Mouse (Mus musculus): ENCODE measurements at regions not wholly inside any gene's neighbourhood (a gene's known extent, or its start where the extent isn't known, plus 50 kb on each side); places are given as distances from the start of the nearest gene placed in this dataset.

DNA sequence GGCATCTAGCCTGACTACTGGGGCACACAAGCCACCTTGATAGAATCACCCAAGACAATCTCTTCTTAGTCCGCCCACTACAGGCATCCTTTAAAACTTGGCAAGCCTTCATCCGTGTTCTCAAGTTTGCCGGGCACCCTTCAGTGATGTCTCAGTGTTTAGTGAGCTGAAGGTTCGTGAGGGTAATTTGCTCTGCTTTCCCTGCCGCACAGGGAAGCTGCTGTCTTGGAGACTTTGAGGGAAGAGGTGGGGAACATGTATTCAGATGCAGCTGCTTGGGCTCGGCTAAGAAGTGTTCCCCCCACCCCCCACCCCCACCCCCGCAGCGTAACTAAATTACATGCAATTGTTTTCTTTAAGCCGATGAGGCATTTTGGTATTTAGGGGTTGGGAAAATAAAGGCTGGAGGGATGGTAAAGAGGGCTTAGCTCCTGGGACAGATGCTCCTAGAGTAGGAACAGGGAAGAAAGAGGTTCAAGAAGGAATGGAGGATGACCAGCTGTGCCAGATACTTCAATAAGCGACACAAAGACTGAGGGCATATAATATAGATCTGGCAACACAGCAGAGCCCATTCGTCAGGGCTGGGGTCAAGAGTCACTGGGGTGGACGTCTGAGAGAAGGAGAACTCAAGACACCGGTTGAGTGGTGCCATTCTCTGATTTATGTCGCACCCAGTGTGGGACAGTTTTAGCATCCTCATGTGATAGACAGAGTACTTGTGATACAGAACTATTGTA lies 172.4 kb upstream of the Krr1 start:
- H3K36me3 ChIP-seq (ENCODE audit: control insufficient read depth, insufficient read depth): no peaks in the 10 kb centered on the region
- 75% methylated on average over 14 of the region's 14 CpGs for WGBS
- no peaks in the 10 kb centered on the region for H3K4me1 ChIP-seq (replicated peaks; ENCODE audit: control insufficient read depth, insufficient read depth, low read length)
- TF ChIP-seq CTCF (IDR thresholded peaks at IDR 0.05; ENCODE audit: low read depth): no peak
- no peak overlapping the region for H3K4me3 ChIP-seq (ENCODE audit: low read depth, low read length)
- H3K27ac ChIP-seq (ENCODE audit: low read depth, low read length): no peak overlapping the region
- H3K27me3 ChIP-seq (replicated peaks; ENCODE audit: control insufficient read depth, insufficient read depth, low read length): no peaks in the 10 kb centered on the region
- no peaks in the 10 kb centered on the region for H3K9me3 ChIP-seq (ENCODE audit: control insufficient read depth)
- no peak overlapping the region for H3K9ac ChIP-seq (ENCODE audit: low read depth, low read length)
- no peak for ATAC-seq
- H3K4me2 ChIP-seq (replicated peaks; ENCODE audit: low read depth): no peak overlapping the region

DNA sequence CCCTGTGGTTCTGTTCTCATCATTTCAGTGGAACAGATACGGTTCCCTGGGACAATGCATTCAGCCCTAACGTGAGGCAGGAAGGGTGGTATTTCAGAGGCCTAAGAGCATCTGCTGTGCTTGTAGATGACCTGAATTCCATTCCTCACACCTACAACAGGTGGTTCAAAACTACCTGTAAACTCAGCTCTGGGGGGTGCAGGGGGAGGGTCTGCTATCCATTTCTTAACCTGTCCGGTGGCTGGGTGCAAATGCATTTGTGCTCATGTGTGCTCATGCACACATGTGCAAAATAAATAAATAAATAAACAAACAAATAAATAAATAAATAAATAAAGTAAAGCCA lies 171.9 kb upstream of the Krr1 start:
- WGBS: 97% methylated on average over 3 of the region's 3 CpGs
- no peak overlapping the region for H3K27ac ChIP-seq (ENCODE audit: low read depth, low read length)
- no peak overlapping the region for H3K9ac ChIP-seq (ENCODE audit: low read depth, low read length)
- H3K36me3 ChIP-seq (ENCODE audit: control insufficient read depth, insufficient read depth): no peaks in the 10 kb centered on the region
- no peak overlapping the region for H3K4me3 ChIP-seq (ENCODE audit: low read depth, low read length)
- no peak overlapping the region for H3K4me2 ChIP-seq (replicated peaks; ENCODE audit: low read depth)
- H3K4me1 ChIP-seq (replicated peaks; ENCODE audit: control insufficient read depth, insufficient read depth, low read length): no peaks in the 10 kb centered on the region
- H3K9me3 ChIP-seq (ENCODE audit: control insufficient read depth): no peaks in the 10 kb centered on the region
- ATAC-seq: no peak
- H3K27me3 ChIP-seq (replicated peaks; ENCODE audit: control insufficient read depth, insufficient read depth, low read length): no peaks in the 10 kb centered on the region
- no peak for TF ChIP-seq CTCF (IDR thresholded peaks at IDR 0.05; ENCODE audit: low read depth)

- ATAC-seq: no peak
- no peak overlapping the region for H3K27ac ChIP-seq (ENCODE audit: low read depth, low read length)
- no peaks in the 10 kb centered on the region for H3K36me3 ChIP-seq (ENCODE audit: control insufficient read depth, insufficient read depth)
- H3K4me3 ChIP-seq (ENCODE audit: low read depth, low read length): no peak overlapping the region
- no peaks in the 10 kb centered on the region for H3K4me1 ChIP-seq (replicated peaks; ENCODE audit: control insufficient read depth, insufficient read depth, low read length)
- H3K4me2 ChIP-seq (replicated peaks; ENCODE audit: low read depth): no peak overlapping the region
- H3K27me3 ChIP-seq (replicated peaks; ENCODE audit: control insufficient read depth, insufficient read depth, low read length): no peaks in the 10 kb centered on the region
- H3K9ac ChIP-seq (ENCODE audit: low read depth, low read length): no peak overlapping the region
- no peak for TF ChIP-seq CTCF (IDR thresholded peaks at IDR 0.05; ENCODE audit: low read depth)
- WGBS: 57% methylated on average over 12 of the region's 12 CpGs
- no peaks in the 10 kb centered on the region for H3K9me3 ChIP-seq (ENCODE audit: control insufficient read depth)
Measured at GRCm38 (mm10) chr10:111801021-111801793, 171.3 kb upstream of the Krr1 start.

DNA sequence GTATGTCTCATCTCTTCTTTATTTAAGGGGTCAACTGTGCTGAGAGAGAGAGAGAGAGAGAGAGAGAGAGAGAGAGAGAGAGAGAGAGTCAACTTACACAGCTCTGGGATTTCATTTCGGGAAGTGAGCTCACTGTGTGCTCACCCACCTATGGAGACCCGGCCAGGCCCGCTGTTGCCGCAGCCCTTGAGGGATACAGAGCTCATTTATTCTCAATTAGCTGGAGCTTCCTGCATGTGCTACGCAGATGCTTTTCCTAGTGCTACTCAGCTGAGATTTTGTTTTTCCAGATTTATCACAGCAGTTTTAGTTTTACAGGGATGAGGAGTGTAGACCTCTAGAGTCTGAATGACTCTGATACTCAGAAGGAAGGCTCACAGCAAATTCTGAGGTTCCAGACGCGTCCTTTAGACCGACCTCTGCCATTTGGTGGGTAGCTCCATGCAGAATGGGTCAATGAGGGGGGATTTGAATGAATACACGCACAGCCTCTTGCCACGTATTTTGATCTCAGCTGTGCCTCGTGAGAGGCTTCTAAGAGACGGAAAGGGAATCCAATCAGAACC lies 170.6 kb upstream of the Krr1 start:
- H3K4me3 ChIP-seq (ENCODE audit: low read depth, low read length): no peak overlapping the region
- ATAC-seq: no peak

DNA sequence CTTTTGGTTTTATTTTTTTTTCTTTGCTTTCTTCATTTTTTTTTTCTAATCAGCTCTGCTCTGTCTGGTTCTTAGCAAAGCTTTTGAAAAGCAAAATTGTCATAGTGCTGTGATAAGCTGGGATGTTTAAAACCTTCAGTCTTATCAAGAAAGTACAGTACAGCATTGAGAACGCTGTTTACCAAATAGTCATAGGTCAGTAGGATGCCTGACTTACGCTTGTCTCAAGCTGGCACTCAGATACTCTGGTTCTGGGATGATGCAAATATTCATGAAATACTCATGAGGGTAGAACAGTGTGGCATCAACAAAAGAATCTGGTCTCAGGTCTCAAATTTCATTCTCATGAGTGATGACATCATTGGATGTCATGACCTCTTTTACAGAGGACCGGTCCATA lies 166.1 kb upstream of the Krr1 start:
- no peak for ATAC-seq
- 88% methylated on average over 3 of the region's 3 CpGs for WGBS
- no peaks in the 10 kb centered on the region for H3K36me3 ChIP-seq (ENCODE audit: control insufficient read depth, insufficient read depth)
- H3K4me1 ChIP-seq (replicated peaks; ENCODE audit: control insufficient read depth, insufficient read depth, low read length): no peaks in the 10 kb centered on the region
- H3K9me3 ChIP-seq (ENCODE audit: control insufficient read depth): no peaks in the 10 kb centered on the region
- no peak for TF ChIP-seq CTCF (IDR thresholded peaks at IDR 0.05; ENCODE audit: low read depth)
- no peaks in the 10 kb centered on the region for H3K27me3 ChIP-seq (replicated peaks; ENCODE audit: control insufficient read depth, insufficient read depth, low read length)
- no peak overlapping the region for H3K9ac ChIP-seq (ENCODE audit: low read depth, low read length)
- no peak overlapping the region for H3K4me2 ChIP-seq (replicated peaks; ENCODE audit: low read depth)
- no peak overlapping the region for H3K27ac ChIP-seq (ENCODE audit: low read depth, low read length)
- no peak overlapping the region for H3K4me3 ChIP-seq (ENCODE audit: low read depth, low read length)

More for the DNA sequence above, 170.6 kb upstream of the Krr1 start:
- Histone ChIP-seq H3K4me1 (replicated peaks; ENCODE audit: control insufficient read depth, insufficient read depth, low read length) (no peaks in the 10 kb centered on the region), H3K9ac (ENCODE audit: low read depth, low read length) (no peak overlapping the region), H3K36me3 (ENCODE audit: control insufficient read depth, insufficient read depth) (no peaks in the 10 kb centered on the region), H3K9me3 (ENCODE audit: control insufficient read depth) (no peaks in the 10 kb centered on the region), H3K27ac (ENCODE audit: low read depth, low read length) (no peak overlapping the region), H3K27me3 (replicated peaks; ENCODE audit: control insufficient read depth, insufficient read depth, low read length) (no peaks in the 10 kb centered on the region), H3K4me2 (replicated peaks; ENCODE audit: low read depth) (no peak overlapping the region)
- TF ChIP-seq CTCF (IDR thresholded peaks at IDR 0.05; ENCODE audit: low read depth): no peak
- 65% methylated on average over 12 of the region's 12 CpGs for WGBS

DNA sequence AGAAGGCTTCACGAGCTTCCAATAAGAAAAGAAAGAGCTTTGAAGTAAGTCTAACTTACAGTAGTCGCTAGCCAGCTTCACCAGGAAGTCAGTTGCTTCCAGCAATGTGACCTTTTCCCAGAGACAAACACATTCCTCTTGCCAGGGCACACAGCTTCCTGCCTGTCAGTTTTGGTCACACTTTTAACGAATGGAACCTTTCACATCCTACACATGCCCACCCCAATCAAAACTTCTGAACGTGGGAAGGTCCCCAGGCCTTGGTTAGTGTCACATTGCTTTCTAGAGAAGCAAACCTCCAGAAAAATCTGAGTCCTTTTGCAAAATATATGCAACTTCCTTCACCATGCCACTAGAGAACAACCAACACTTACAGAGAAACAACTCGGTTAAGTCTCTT lies 165.5 kb upstream of the Krr1 start:
- H3K9me3 ChIP-seq (ENCODE audit: control insufficient read depth): no peaks in the 10 kb centered on the region
- no peaks in the 10 kb centered on the region for H3K4me1 ChIP-seq (replicated peaks; ENCODE audit: control insufficient read depth, insufficient read depth, low read length)
- ATAC-seq: no peak
- H3K4me3 ChIP-seq (ENCODE audit: low read depth, low read length): no peak overlapping the region
- WGBS: 47% methylated on average over 5 of the region's 5 CpGs
- H3K27me3 ChIP-seq (replicated peaks; ENCODE audit: control insufficient read depth, insufficient read depth, low read length): no peaks in the 10 kb centered on the region
- no peak overlapping the region for H3K9ac ChIP-seq (ENCODE audit: low read depth, low read length)
- H3K27ac ChIP-seq (ENCODE audit: low read depth, low read length): no peak overlapping the region
- H3K36me3 ChIP-seq (ENCODE audit: control insufficient read depth, insufficient read depth): no peaks in the 10 kb centered on the region
- no peak for TF ChIP-seq CTCF (IDR thresholded peaks at IDR 0.05; ENCODE audit: low read depth)
- H3K4me2 ChIP-seq (replicated peaks; ENCODE audit: low read depth): no peak overlapping the region
